Mouse (Mus musculus) left cerebral cortex, postnatal 14 days (tissue): ENCODE results near the gene Ttc39d. TPM values are rescaled to one million over a fixed set of nuclear protein-coding genes. Genes with fewer than 3 reads are reported as not detected.

ENCODE experiments used
- DNase-seq, 2 experiments: peaks; one replicate each; pipeline ENCODE4 v3.0.0; 2021 to 2022; ENCODE audit warnings: low spot score in 2 of 2, mixed read lengths in 1 of 2
- intact Hi-C: fragments of 180-260 bp; cut with DNase I; formaldehyde crosslinking; loops from one replicate; pipeline ENCODE4 v1.15.1; 2025
- total RNA-seq, 2 experiments: library from RNA; stranded (reverse); gene quantifications; 2 replicates each; pipeline ENCODE4 v1.2.3; 2021

Gene Ttc39d
- total RNA-seq, 2 experiments from 2014 or later = 0.29 to 0.32 TPM

- DNase-seq = no peak
- intact Hi-C loops = no loop called here
These were observed 30.2 kb downstream of the Ttc39d start for GRCm38 (mm10) chr17:80237475-80237874.

GRCm38 (mm10) chr17:80241594-80241993, 34.3 kb downstream of the Ttc39d start:
- intact Hi-C loops = no loop called here
- no peak for DNase-seq

- intact Hi-C loops = no loop called here
- DNase-seq = no peak
These were observed 35.9 kb downstream of the Ttc39d start for GRCm38 (mm10) chr17:80243116-80243515.

- no peak for DNase-seq
- intact Hi-C loops = no loop called here
These were observed 45.7 kb downstream of the Ttc39d start for GRCm38 (mm10) chr17:80252757-80253525.

- intact Hi-C loops = no loop called here
- no peak for DNase-seq
These were observed 47.2 kb downstream of the Ttc39d start for GRCm38 (mm10) chr17:80254421-80254820.

GRCm38 (mm10) chr17:80255208-80255607, 47.9 kb downstream of the Ttc39d start:
- intact Hi-C loops = no loop called here
- no peak for DNase-seq

- intact Hi-C loops = no loop called here
These were observed 59.8 kb downstream of the Ttc39d start for GRCm38 (mm10) chr17:80267065-80267464.

More at GRCm38 (mm10) chr17:80267065-80267464, 59.8 kb downstream of the Ttc39d start:
- no peak for DNase-seq

Other genes starting within 250 kb of the Ttc39d start
- 10 to 100 TPM; 59.4 to 60.9 TPM for gene Hnrnpll, start 145.1 kb upstream of the Ttc39d start, total RNA-seq
- 1 to 10 TPM; 2.1 to 2.5 TPM for gene Galm, start 80.0 kb upstream of the Ttc39d start, total RNA-seq
- 100 to 1,000 TPM in 1 of 2 experiments, 10 to 100 TPM in 1; 99.9 to 110 TPM for gene Srsf7, start 153 bp upstream of the Ttc39d start, total RNA-seq
- 1 to 10 TPM; 4.6 to 4.9 TPM for gene Gemin6, start 17.0 kb downstream of the Ttc39d start, total RNA-seq
- 10 to 100 TPM; 16.9 to 19.0 TPM for gene Morn2, start 82.7 kb downstream of the Ttc39d start, total RNA-seq
- 10 to 100 TPM; 47.8 to 53.9 TPM for gene Dhx57, start 83.0 kb downstream of the Ttc39d start, total RNA-seq
- 1 to 10 TPM; 2.7 to 2.9 TPM for gene Arhgef33, start 99.9 kb downstream of the Ttc39d start, total RNA-seq
- 1 to 10 TPM in 1 of 2 experiments, not detected in 1; 1.8 TPM for gene Gm10190, start 166.1 kb downstream of the Ttc39d start, total RNA-seq